Mouse (Mus musculus) C2C12 (cell line): ENCODE data around the gene Mymk. TPM values are rescaled to one million over a fixed set of nuclear protein-coding genes. Genes with fewer than 3 reads are reported as not detected.

Source experiments
- H3K27me3 ChIP-seq: one replicate; pipeline ENCODE4 v1.6.1; 2011; ENCODE audit not compliant: control insufficient read depth, insufficient read depth, insufficient read length
- H3K36me3 ChIP-seq: one replicate; pipeline ENCODE4 v1.6.1; 2011; ENCODE audit not compliant: control insufficient read depth, insufficient read depth
- H3K4me3 ChIP-seq: one replicate; pipeline ENCODE4 v1.5.1; 2011; ENCODE audit warnings: mild to moderate bottlenecking, control low read depth; ENCODE audit not compliant: poor library complexity, insufficient read depth, severe bottlenecking
- H3K79me2 ChIP-seq: one replicate; pipeline ENCODE4 v1.6.1; 2011; ENCODE audit not compliant: control insufficient read depth, insufficient read depth
- H3K79me3 ChIP-seq: one replicate; pipeline ENCODE4 v1.6.1; 2011; ENCODE audit warnings: low read depth, control low read depth
- H3ac ChIP-seq: one replicate; pipeline ENCODE3; 2011; ENCODE audit warnings: low read depth; ENCODE audit not compliant: control insufficient read depth, insufficient read length
- CEBPB ChIP-seq: IDR thresholded peaks from one replicate; pipeline ENCODE4 v1.6.1; 2011; ENCODE audit warnings: low read depth, mild to moderate bottlenecking, control low read depth, moderate library complexity
- CTCF ChIP-seq: IDR thresholded peaks from one replicate; pipeline ENCODE4 v1.5.1; 2011; ENCODE audit not compliant: control insufficient read depth, insufficient read depth, insufficient read length
- FOSL1 ChIP-seq: IDR thresholded peaks from one replicate; pipeline ENCODE4 v1.8.0; 2011; ENCODE audit warnings: mild to moderate bottlenecking, low read length; ENCODE audit not compliant: poor library complexity, insufficient read depth, severe bottlenecking
- MAX ChIP-seq: IDR thresholded peaks from one replicate; pipeline ENCODE4 v1.6.1; 2011; ENCODE audit warnings: mild to moderate bottlenecking, control low read depth
- MYOD1 ChIP-seq: IDR thresholded peaks from one replicate; pipeline ENCODE4 v1.6.1; 2011; ENCODE audit warnings: low read depth; ENCODE audit not compliant: control insufficient read depth, insufficient read length
- MYOG ChIP-seq: IDR thresholded peaks from one replicate; pipeline ENCODE4 v1.6.1; 2011; ENCODE audit not compliant: control insufficient read depth, insufficient read length; ENCODE audit errors: extremely low read depth
- USF1 ChIP-seq: IDR thresholded peaks from one replicate; pipeline ENCODE4 v1.6.1; 2011; ENCODE audit warnings: low read depth, mild to moderate bottlenecking, control low read depth, moderate library complexity
- polyA plus RNA-seq: library from polyadenylated mRNA; unstranded; fragments of >200 nt; fragmentation: generic; extraction: Trizol; gene quantifications from one replicate; pipeline ENCODE4 v1.2.1, GENCODE M21; 2012; ENCODE audit warnings: missing spikeins

Gene Mymk
- polyA plus RNA-seq, 1 experiment, result 3.8 TPM

GRCm38 (mm10) chr2:27089238-27089637 is 17.3 kb upstream of the Mymk start:
- Histone ChIP-seq H3K27me3 (peaks cover 5% of the 10 kb centered on the region), H3K36me3 (no peaks in the 10 kb centered on the region), H3K79me2 (no peaks in the 10 kb centered on the region), H3ac (no peak overlapping the region), H3K4me3 (no peak overlapping the region), H3K79me3 (no peaks in the 10 kb centered on the region)
- TF ChIP-seq MYOD1 (no peak), CTCF (no peak), MAX (no peak), CEBPB (no peak), MYOG (no peak), USF1 (no peak), FOSL1 (no peak)

- Histone ChIP-seq H3K27me3 (peaks cover 7% of the 10 kb centered on the region), H3K79me2 (no peaks in the 10 kb centered on the region), H3K79me3 (no peaks in the 10 kb centered on the region), H3K4me3 (no peak overlapping the region), H3ac (no peak overlapping the region), H3K36me3 (no peaks in the 10 kb centered on the region)
- no peak for TF ChIP-seq CTCF
- no peak for TF ChIP-seq FOSL1
Measured at GRCm38 (mm10) chr2:27088700-27089099, 16.7 kb upstream of the Mymk start.

- Histone ChIP-seq H3K27me3 (peaks cover 12% of the 10 kb centered on the region), H3ac (no peak overlapping the region), H3K36me3 (no peaks in the 10 kb centered on the region), H3K4me3 (no peak overlapping the region), H3K79me2 (no peaks in the 10 kb centered on the region), H3K79me3 (no peaks in the 10 kb centered on the region)
- TF ChIP-seq FOSL1 (no peak), CEBPB (no peak), MYOD1 (no peak), MYOG (no peak)
Measured at GRCm38 (mm10) chr2:27088071-27088644, 16.2 kb upstream of the Mymk start.

GRCm38 (mm10) chr2:27087581-27087980 is 15.6 kb upstream of the Mymk start:
- TF ChIP-seq MYOD1 (no peak), CTCF (no peak), FOSL1 (no peak), CEBPB (no peak), MYOG (no peak), MAX (no peak), USF1 (no peak)
- H3K4me3 ChIP-seq, result no peak overlapping the region
- no peak overlapping the region for H3ac ChIP-seq
- peaks cover 16% of the 10 kb centered on the region for H3K27me3 ChIP-seq
- H3K36me3 ChIP-seq, result no peaks in the 10 kb centered on the region
- no peaks in the 10 kb centered on the region for H3K79me2 ChIP-seq
- H3K79me3 ChIP-seq, result no peaks in the 10 kb centered on the region

GRCm38 (mm10) chr2:27086483-27087010 is 14.6 kb upstream of the Mymk start:
- Histone ChIP-seq H3K79me2 (no peaks in the 10 kb centered on the region), H3K27me3 (peaks cover 20% of the 10 kb centered on the region), H3K79me3 (no peaks in the 10 kb centered on the region), H3K4me3 (no peak overlapping the region), H3K36me3 (no peaks in the 10 kb centered on the region), H3ac (no peak overlapping the region)
- TF ChIP-seq CEBPB (no peak), MYOD1 (no peak), CTCF (no peak), FOSL1 (no peak), USF1 (no peak), MYOG (no peak), MAX (no peak)

GRCm38 (mm10) chr2:27085801-27086200 is 13.8 kb upstream of the Mymk start:
- H3K79me3 ChIP-seq, result no peaks in the 10 kb centered on the region
- H3K36me3 ChIP-seq, result no peaks in the 10 kb centered on the region
- no peaks in the 10 kb centered on the region for H3K79me2 ChIP-seq
- TF ChIP-seq MAX, result no peak
- no peak for TF ChIP-seq MYOG
- TF ChIP-seq CTCF, result no peak
- no peak for TF ChIP-seq MYOD1
- TF ChIP-seq FOSL1, result no peak
- TF ChIP-seq CEBPB, result no peak
- no peak for TF ChIP-seq USF1
- peaks cover 25% of the 10 kb centered on the region for H3K27me3 ChIP-seq
- no peak overlapping the region for H3ac ChIP-seq
- no peak overlapping the region for H3K4me3 ChIP-seq
